Mouse (Mus musculus) adrenal gland, adult 10 weeks (tissue): ENCODE measurements around the gene Mchr1. TPM values are rescaled to one million over a fixed set of nuclear protein-coding genes. Genes with fewer than 3 reads are reported as not detected.

ENCODE experiments used
- polyA plus RNA-seq: library from polyadenylated mRNA; stranded (reverse); fragments of 350-450 nt; fragmentation: Illumina TruSeq; extraction: RNeasy Lipid Tissue Mini Kit (QIAGEN cat#74804); gene quantifications from one replicate; pipeline ENCODE4 v1.2.3, GENCODE M21; 2014; ENCODE audit warnings: low read depth, low replicate concordance

Gene Mchr1
- polyA plus RNA-seq = not detected

DNA sequence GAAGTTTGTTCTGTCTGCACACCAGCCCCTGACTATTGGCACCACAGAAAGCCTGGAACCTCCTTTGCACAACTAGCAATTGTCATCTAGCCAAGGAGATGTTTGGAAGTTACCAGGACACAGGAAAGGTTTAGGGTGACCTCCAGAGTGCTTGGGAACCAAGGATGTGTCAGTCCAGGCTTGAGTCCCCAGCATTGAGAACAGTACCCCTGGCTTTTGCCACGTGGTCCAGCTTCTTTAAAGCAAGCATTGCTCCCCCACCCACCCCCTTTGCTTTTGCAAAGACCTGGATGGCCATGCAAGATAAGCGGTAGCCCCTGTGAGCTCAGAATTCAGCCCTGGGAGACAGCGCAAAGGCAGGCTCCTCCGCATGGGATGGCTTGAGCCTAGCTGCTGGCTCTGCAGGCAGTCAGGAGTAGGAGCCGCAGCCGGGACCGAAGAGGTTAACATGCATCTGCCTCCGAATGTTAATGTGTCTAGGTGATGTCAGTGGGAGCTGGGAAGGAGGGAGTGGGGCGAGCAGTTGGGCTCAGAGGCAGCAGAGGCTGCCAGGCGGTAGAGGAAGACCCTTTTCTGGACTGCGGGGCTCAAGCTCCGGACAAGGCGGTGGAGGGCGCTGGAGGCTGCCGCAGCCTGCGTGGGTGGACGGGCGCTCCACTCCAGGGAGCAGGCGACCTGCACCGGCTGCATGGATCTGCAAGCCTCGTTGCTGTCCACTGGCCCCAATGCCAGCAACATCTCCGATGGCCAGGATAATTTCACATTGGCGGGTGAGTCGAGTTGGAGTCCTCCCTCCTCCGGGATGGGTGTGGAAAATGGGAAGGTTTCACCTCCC, at the start of gene Mchr1:
Mchr1 (plus strand) TSS at position 414 of the 835 bp plus-strand sequence.

DNA sequence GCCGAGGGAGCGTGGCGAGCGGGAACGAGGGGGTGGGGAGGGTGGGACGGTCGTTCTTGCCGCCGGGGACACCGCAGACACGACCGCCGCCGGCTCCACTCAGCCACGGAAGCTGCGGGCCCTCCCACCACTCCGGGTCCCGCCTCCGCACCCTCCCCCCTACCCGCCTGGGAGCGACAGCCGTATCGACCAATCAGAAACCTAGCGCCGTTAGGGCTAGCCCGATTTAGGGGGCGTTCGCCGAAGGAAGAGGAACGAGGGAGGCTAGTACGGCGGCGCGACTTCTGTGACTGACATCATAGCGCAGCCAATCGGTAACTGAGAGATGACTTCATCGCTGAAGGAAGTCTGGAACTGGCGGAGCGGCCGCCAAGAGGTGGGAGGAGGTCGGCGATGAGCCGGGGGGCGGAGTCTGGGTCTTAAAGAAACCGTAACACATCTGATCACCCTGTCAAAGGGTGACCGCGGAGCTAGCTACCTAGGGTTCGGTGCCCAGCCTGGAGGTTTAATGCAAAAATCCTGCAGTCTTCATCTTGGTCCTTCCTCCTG, 44.6 kb upstream of the Mchr1 start, which contains the start of gene Mrtfa:
Mrtfa (minus strand) TSS at position 128 of the 549 bp plus-strand sequence.

Other genes starting within 250 kb of the Mchr1 start
- gene Mrtfa, start 44.7 kb upstream of the Mchr1 start, polyA plus RNA-seq = 2.2 TPM
- gene Slc25a17, start 125.3 kb downstream of the Mchr1 start, polyA plus RNA-seq = 137 TPM
- gene St13, start 164.6 kb downstream of the Mchr1 start, polyA plus RNA-seq = 639 TPM
- gene Xpnpep3, start 164.6 kb downstream of the Mchr1 start, polyA plus RNA-seq = 20.6 TPM
- gene Dnajb7, start 172.8 kb downstream of the Mchr1 start, polyA plus RNA-seq = not detected
- gene Rbx1, start 230.8 kb downstream of the Mchr1 start, polyA plus RNA-seq = 120 TPM